Mouse (Mus musculus) lung, embryonic 16.5 days (tissue): Measurements from ENCODE around the gene Slc13a4. TPM values are rescaled to one million over a fixed set of nuclear protein-coding genes. Genes with fewer than 3 reads are reported as not detected.
A peak's percentile ranks its signal among the peaks of the same experiment; 100 is the strongest.

Source experiments
- ATAC-seq: fragments of 200-750 bp; cut with Nextera tagmentation; 2 replicates; pipeline ENCODE4 v1.8.0; 2017; ENCODE audit warnings: low read depth, mild to moderate bottlenecking, moderate library complexity
- H3K27ac ChIP-seq: fragments of 300-500 bp; sonication (generic); 2 replicates; pipeline ENCODE4 v1.5.1; 2014; ENCODE audit warnings: mild to moderate bottlenecking, control low read depth, low read length
- H3K27me3 ChIP-seq: fragments of 300-500 bp; sonication (generic); 2 replicates; pipeline ENCODE4 v1.6.1; 2014; ENCODE audit warnings: low read depth, low read length, mixed read lengths; ENCODE audit not compliant: control insufficient read depth, insufficient read depth
- H3K36me3 ChIP-seq: fragments of 300-500 bp; sonication (generic); 2 replicates; pipeline ENCODE4 v1.6.1; 2014; ENCODE audit warnings: low read length; ENCODE audit not compliant: control insufficient read depth, insufficient read depth
- H3K4me1 ChIP-seq: fragments of 300-500 bp; sonication (generic); replicated peaks from 2 replicates; pipeline ENCODE4 v1.6.1; 2014; ENCODE audit warnings: low read length, mixed read lengths; ENCODE audit not compliant: control insufficient read depth, insufficient read depth
- H3K4me2 ChIP-seq: fragments of 300-500 bp; sonication (generic); 2 replicates; pipeline ENCODE4 v1.6.1; 2014; ENCODE audit warnings: low read depth, low read length, control low read depth
- H3K4me3 ChIP-seq: fragments of 300-500 bp; sonication (generic); 2 replicates; pipeline ENCODE4 v1.5.1; 2014; ENCODE audit warnings: mild to moderate bottlenecking, low read length, control low read depth
- H3K9ac ChIP-seq: fragments of 300-500 bp; sonication (generic); 2 replicates; pipeline ENCODE4 v1.6.1; 2014; ENCODE audit warnings: low read length, control low read depth
- H3K9me3 ChIP-seq: fragments of 300-500 bp; sonication (generic); 2 replicates; pipeline ENCODE4 v1.6.1; 2016; ENCODE audit warnings: low read length; ENCODE audit not compliant: control insufficient read depth
- WGBS: fragments of 180-500 bp; shearing (Covaris S2); extraction: QIAGEN DNeasy Blood & Tissue Kit; methylation state at CpG from one replicate; pipeline ENCODE4 v1.1.7; 2014; 5-methylcytosine and 5-hydroxymethylcytosine counted together
- polyA plus RNA-seq: library from polyadenylated mRNA; unstranded; fragments of >200 nt; fragmentation: Nextera tagmentation; extraction: Ambion mirVana; gene quantifications from 2 replicates; pipeline ENCODE4 v1.2.1, GENCODE M21; 2015

The Slc13a4 gene
- polyA plus RNA-seq, 1 experiment from 2014 or later = 0.35 TPM

DNA sequence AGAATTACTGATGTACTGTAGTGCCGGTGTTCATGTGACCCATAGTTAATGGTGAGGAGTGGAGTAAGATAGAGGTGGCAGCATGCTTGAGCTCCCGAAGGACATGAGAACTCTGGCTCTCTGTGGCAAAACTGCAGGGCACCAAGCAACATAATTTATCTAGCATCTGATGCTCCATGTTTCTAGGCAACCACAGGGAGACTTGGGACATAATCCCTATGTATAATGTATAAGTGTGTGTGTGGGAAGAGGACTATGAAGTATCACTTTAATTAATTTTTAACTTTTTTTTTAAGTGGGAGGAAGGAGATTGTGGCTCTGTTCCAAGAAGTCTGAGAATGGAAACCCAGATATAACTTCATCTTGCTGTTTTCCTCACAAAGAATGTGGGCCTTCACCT is 13.0 kb downstream of the Slc13a4 start:
- Histone ChIP-seq H3K4me1 (no peaks in the 10 kb centered on the region), H3K4me2 (no peak overlapping the region), H3K27me3 (no peaks in the 10 kb centered on the region), H3K4me3 (no peak overlapping the region), H3K27ac (no peak overlapping the region), H3K9me3 (0 out of 2 replicates have a peak, but pooled peaks cover 3% of the 10 kb centered on the region), H3K9ac (no peak overlapping the region), H3K36me3 (no peaks in the 10 kb centered on the region)
- 77% methylated on average over 2 of the region's 2 CpGs for WGBS
- ATAC-seq = no peak

DNA sequence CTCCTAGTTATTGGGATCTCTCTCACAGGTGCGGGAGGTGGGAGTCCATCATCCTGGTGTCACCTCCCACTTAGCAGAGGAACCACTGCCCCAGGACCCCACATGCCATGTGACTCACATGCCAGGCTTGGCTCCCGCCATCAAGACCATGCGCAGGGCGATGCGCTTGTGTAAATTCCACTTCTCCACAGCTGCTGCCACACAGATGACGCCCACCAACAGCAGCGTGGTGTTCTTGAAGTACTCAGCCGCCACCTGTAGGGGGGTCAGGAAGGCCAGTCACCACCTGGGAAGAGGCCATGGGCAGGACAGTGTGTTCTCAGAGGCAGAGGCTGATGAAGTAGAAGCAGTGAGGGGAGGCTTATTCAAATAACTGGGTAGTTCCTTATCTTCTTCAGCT is 18.3 kb downstream of the Slc13a4 start:
- H3K27me3 ChIP-seq = no peaks in the 10 kb centered on the region
- H3K4me1 ChIP-seq = peaks cover 10% of the 10 kb centered on the region
- no peak overlapping the region for H3K27ac ChIP-seq
- H3K4me3 ChIP-seq = no peak overlapping the region
- no peak overlapping the region for H3K9ac ChIP-seq
- no peak for ATAC-seq
- no peak overlapping the region for H3K4me2 ChIP-seq
- no peaks in the 10 kb centered on the region for H3K36me3 ChIP-seq
- 80% methylated on average over 8 of the region's 8 CpGs for WGBS
- 0 out of 2 replicates have a peak, but pooled peaks cover 3% of the 10 kb centered on the region for H3K9me3 ChIP-seq

- H3K4me1 ChIP-seq = peaks cover 10% of the 10 kb centered on the region
- no peak for ATAC-seq
- no peak overlapping the region for H3K27ac ChIP-seq
- 60% methylated on average over 7 of the region's 7 CpGs for WGBS
- no peaks in the 10 kb centered on the region for H3K36me3 ChIP-seq
- H3K4me3 ChIP-seq = no peak overlapping the region
- H3K9me3 ChIP-seq = 0 out of 2 replicates have a peak, but pooled peaks cover 3% of the 10 kb centered on the region
- no peak overlapping the region for H3K4me2 ChIP-seq
- H3K9ac ChIP-seq = no peak overlapping the region
- no peaks in the 10 kb centered on the region for H3K27me3 ChIP-seq
Observed at GRCm38 (mm10) chr6:35288920-35289319, 19.0 kb downstream of the Slc13a4 start.

DNA sequence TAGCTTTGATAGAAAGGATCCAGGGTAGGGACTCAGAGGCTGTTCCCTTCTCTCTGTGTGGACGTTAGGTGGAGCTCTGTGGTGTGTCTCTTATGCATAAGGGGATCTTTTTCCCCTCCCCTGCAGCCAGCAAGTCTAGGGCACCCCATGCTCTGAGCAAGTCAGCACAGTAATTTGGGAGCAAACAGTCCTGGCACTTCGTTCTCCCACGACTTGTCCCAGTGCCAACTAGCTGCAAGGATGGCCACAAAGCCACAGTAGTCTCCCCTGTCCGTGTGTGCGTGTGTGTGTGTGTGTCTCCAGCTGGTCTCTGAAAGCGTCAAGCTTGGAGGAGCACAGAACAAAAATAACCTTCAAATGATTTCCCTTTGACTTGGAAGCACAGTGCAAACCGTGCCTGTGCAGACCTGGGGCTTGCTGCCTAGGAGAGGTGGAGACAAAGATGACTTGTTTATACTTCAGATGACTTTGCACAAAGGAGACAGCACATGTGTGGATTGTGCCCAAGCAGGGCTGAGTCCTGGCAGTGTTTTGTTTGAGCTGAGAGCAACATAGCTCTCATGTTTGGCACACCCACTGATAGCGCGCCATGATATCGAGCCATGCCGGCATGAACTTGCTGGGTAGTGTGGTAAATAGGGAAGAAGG is 19.7 kb downstream of the Slc13a4 start:
- no peaks in the 10 kb centered on the region for H3K36me3 ChIP-seq
- no peaks in the 10 kb centered on the region for H3K27me3 ChIP-seq
- 48% methylated on average over 11 of the region's 11 CpGs for WGBS
- peak overlapping the region; percentile 28; the same call in 1 of the 2 replicates for H3K9ac ChIP-seq
- H3K4me1 ChIP-seq = peaks cover 10% of the 10 kb centered on the region
- no peak overlapping the region for H3K4me2 ChIP-seq
- no peaks in the 10 kb centered on the region for H3K9me3 ChIP-seq
- peak; percentile 38; the same call in 1 of the 2 replicates for ATAC-seq
- H3K27ac ChIP-seq = no peak overlapping the region
- no peak overlapping the region for H3K4me3 ChIP-seq

- WGBS = 80% methylated on average over 10 of the region's 10 CpGs
- no peak overlapping the region for H3K9ac ChIP-seq
- no peaks in the 10 kb centered on the region for H3K9me3 ChIP-seq
- no peaks in the 10 kb centered on the region for H3K4me1 ChIP-seq
- H3K27ac ChIP-seq = no peak overlapping the region
- H3K36me3 ChIP-seq = no peaks in the 10 kb centered on the region
- H3K27me3 ChIP-seq = no peaks in the 10 kb centered on the region
- no peak overlapping the region for H3K4me2 ChIP-seq
- H3K4me3 ChIP-seq = no peak overlapping the region
- no peak for ATAC-seq
Observed at GRCm38 (mm10) chr6:35279306-35279705, 28.6 kb downstream of the Slc13a4 start.

DNA sequence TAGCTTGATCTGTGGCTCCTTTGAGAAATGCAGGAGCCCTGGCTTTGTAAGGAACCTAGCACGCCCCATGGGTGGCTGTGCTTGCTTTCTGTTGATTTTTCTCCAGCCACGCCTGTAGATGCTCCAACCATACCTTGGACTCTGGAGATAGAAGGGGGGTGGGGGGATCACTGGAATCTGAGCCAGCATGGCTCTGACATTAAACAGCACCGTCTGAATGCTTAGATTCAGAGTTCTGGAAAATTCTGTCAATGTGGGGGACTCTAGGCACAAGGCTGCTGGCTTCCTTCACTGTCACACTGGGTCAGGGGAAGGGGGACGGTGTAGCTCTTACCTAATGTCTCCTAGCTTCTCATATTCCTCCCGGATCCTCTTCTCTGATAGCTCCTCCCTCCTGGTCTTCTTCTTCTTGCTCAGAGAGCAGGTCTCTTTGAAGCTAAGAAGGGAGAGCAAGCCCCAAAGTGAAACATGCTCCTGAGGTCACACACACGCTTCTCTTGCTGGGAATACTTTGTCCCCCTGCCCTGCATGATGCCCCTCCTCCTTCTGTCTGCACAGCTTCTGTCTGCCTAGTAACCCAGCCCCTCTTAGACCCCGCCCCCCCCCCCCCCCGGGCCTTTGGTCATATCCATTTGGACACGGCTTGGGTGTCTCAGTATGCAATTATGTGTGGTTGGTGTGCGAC is 29.9 kb downstream of the Slc13a4 start:
- Histone ChIP-seq H3K9me3 (no peaks in the 10 kb centered on the region), H3K27me3 (no peaks in the 10 kb centered on the region), H3K36me3 (no peaks in the 10 kb centered on the region), H3K4me3 (no peak overlapping the region), H3K9ac (no peak overlapping the region), H3K4me2 (no peak overlapping the region), H3K4me1 (0 out of 2 replicates have a peak, but pooled peaks cover 2% of the 10 kb centered on the region), H3K27ac (no peak overlapping the region)
- WGBS = 41% methylated on average over 10 of the region's 10 CpGs
- no peak for ATAC-seq

- ATAC-seq = no peak
- H3K36me3 ChIP-seq = no peaks in the 10 kb centered on the region
- H3K4me1 ChIP-seq = 0 out of 2 replicates have a peak, but pooled peaks cover 2% of the 10 kb centered on the region
- H3K27me3 ChIP-seq = no peaks in the 10 kb centered on the region
- H3K27ac ChIP-seq = no peak overlapping the region
- no peak overlapping the region for H3K4me2 ChIP-seq
- H3K4me3 ChIP-seq = no peak overlapping the region
- no peaks in the 10 kb centered on the region for H3K9me3 ChIP-seq
- no peak overlapping the region for H3K9ac ChIP-seq
- WGBS = 37% methylated on average over 11 of the region's 11 CpGs
Observed at GRCm38 (mm10) chr6:35273391-35274082, 34.4 kb downstream of the Slc13a4 start.

DNA sequence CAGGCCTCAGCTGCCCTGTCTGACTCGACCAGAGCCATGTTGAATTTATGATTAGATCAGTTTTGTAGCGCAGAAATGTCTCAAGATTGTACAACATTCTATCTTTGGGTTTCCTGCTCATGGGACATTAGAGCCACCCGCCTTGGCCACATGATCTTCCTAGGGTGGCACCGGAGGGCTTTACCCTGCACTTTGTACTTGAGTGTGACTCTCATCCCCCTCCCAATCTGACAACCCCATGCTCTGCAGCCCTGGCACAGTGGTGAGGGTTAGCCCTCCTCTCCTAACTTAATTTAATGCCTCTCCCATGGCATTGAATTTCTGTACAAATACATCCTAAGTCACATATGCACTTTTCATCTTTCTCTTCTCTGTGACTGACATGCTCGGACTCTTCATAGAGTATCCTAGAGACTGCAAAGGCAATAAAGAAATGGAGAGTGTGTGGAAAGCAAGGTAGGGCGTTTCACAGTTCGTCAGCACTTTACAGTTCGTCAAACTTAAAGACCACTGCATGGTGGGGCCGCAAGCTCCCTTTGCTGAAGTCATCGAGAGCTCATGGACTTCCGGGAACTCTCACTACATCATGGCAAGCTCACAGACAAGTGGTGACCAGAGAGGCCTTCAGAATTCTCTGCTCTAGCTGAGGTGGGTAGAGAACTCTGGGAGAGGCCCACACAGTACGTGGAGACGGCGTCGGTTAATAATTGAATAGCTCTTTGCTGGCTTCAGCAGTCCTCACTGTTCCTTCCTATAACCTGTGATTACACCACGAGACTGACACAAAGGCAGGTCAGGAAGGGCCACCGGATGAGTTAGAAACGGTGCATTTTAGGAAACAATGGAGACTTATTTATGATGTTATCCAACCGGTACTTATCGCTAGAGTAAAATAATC is 35.8 kb downstream of the Slc13a4 start:
- Histone ChIP-seq H3K36me3 (no peaks in the 10 kb centered on the region), H3K4me2 (no peak overlapping the region)

More for the DNA sequence above, 35.8 kb downstream of the Slc13a4 start:
- H3K4me1 ChIP-seq = 0 out of 2 replicates have a peak, but pooled peaks cover 2% of the 10 kb centered on the region
- no peak overlapping the region for H3K27ac ChIP-seq
- ATAC-seq = no peak
- no peak overlapping the region for H3K9ac ChIP-seq
- H3K4me3 ChIP-seq = no peak overlapping the region
- 80% methylated on average over 20 of the region's 20 CpGs for WGBS
- no peaks in the 10 kb centered on the region for H3K27me3 ChIP-seq
- no peaks in the 10 kb centered on the region for H3K9me3 ChIP-seq
